ENCODE assay signal across 23 mouse cellular contexts in the genomic region with DNA sequence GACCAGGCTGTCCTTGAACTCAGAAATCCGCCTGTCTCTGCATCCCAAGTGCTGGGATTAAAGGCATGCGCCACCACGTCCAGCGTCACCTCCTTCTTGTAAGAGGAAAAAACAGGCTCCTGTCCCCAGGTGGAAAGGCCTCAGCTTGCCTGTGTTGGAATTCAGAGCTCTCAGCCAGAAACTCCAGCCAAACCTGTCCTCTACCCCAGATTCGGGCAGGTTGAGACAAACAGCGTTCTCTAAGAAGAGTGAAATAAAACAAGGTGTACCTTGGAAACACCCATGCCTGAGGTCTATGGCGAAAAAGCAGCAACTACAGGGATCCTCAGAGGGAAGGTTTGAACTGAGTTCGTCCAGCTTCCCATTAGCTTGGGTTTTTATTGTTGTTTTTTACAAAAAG. TPM values are rescaled to one million over a fixed set of nuclear protein-coding genes. Genes with fewer than 3 reads are reported as not detected.
DNase-seq lines count a peak whose midpoint lies in the region; ATAC-seq lines count a peak whose summit lies in the region.
"Had no signal": no experiment of that assay in that cellular context is flagged by ENCODE, and none has a peak within 500 bp of the region (broad histone marks: within the 10 kb centered on the region; RNA-seq: fewer than 3 reads in every experiment).

No protein-coding gene starts in this region.

- no peaks in the 10 kb centered on the region for H3K9me3 ChIP-seq in neural tube, embryonic 15.5 days (replicated peaks)
- H3K9me3 ChIP-seq: embryonic facial prominence, embryonic 13.5 days; forebrain, embryonic 12.5 days; G1E; heart, embryonic 13.5 days; hindbrain, embryonic 12.5 days had no signal

- no peaks in the 10 kb centered on the region for H3K36me3 ChIP-seq in neural tube, embryonic 15.5 days
- H3K36me3 ChIP-seq: embryonic facial prominence, embryonic 13.5 days; forebrain, embryonic 12.5 days; G1E; heart, embryonic 13.5 days; hindbrain, embryonic 12.5 days had no signal

- H3K27ac ChIP-seq in neural tube, embryonic 15.5 days (replicated peaks) = no peak overlapping the region
- H3K27ac ChIP-seq: embryonic facial prominence, embryonic 13.5 days; forebrain, embryonic 12.5 days; heart, embryonic 13.5 days; hindbrain, embryonic 12.5 days; hindbrain, postnatal 0 days had no signal

- H3K4me3 ChIP-seq in neural tube, embryonic 15.5 days (replicated peaks) = no peak overlapping the region
- H3K4me3 ChIP-seq: embryonic facial prominence, embryonic 13.5 days; erythroblast, embryonic 14.5 days; forebrain, embryonic 12.5 days; heart, embryonic 13.5 days; hindbrain, embryonic 12.5 days had no signal

- H3K9ac ChIP-seq in neural tube, embryonic 15.5 days (replicated peaks) = no peak overlapping the region
- H3K9ac ChIP-seq: embryonic facial prominence, embryonic 13.5 days; forebrain, embryonic 12.5 days; heart, embryonic 13.5 days; hindbrain, embryonic 12.5 days had no signal

- ATAC-seq in neural tube, embryonic 15.5 days (ENCODE audit: low FRiP score) = no peak
- no peak for ATAC-seq in erythroid progenitor cell, adult 5-6 weeks (replicated peaks; ENCODE audit: low FRiP score, poor library complexity, severe bottlenecking)
- ATAC-seq: forebrain, embryonic 16.5 days; hindbrain, postnatal 0 days had no signal

- no peaks in the 10 kb centered on the region for H3K4me1 ChIP-seq in neural tube, embryonic 15.5 days
- H3K4me1 ChIP-seq: forebrain, embryonic 12.5 days; hindbrain, embryonic 12.5 days had no signal

- no peaks in the 10 kb centered on the region for H3K27me3 ChIP-seq in neural tube, embryonic 15.5 days (replicated peaks)
- H3K27me3 ChIP-seq: CH12.LX; embryonic facial prominence, embryonic 13.5 days; forebrain, embryonic 12.5 days; heart, embryonic 13.5 days; hindbrain, embryonic 12.5 days had no signal

- peak; percentile 17 for DNase-seq in neural tube, embryonic 10.5 days (ENCODE audit: extremely low spot score, low spot score)
- DNase-seq in R1 (ENCODE audit: low read depth, low spot score) = peak; percentile 35
- DNase-seq in gonadal fat pad, adult 2 months (ENCODE audit: low read depth) = peak; percentile 86
- no peak for DNase-seq in adrenal gland, postnatal 10 days
- DNase-seq in cerebellum, postnatal 14 days = no peak
- DNase-seq: adrenal gland, adult 2 months; adrenal gland, postnatal 36 days; cerebellum, adult 8-10 months; cerebellum, postnatal 25 days; gastrocnemius, postnatal 14 days; heart, postnatal 4 days; kidney, adult 11 months had no signal

- WGBS in neural tube, embryonic 15.5 days = 96% methylated on average over 8 of the region's 8 CpGs

- no peak overlapping the region for H3K4me2 ChIP-seq in neural tube, embryonic 15.5 days
- H3K4me2 ChIP-seq: embryonic facial prominence, embryonic 13.5 days; forebrain, embryonic 12.5 days; heart, embryonic 13.5 days; hindbrain, embryonic 12.5 days had no signal

RNA-seq across cellular contexts. Expression of a gene that starts 28.0 kb away (rescaled TPM):
- polyA plus RNA-seq in neural tube, embryonic 15.5 days (2015; fragmentation: Nextera tagmentation; extraction: Ambion mirVana) = 2.2 and 6.5 TPM in 2 replicates
- 19.0 and 20.5 TPM in 2 replicates for polyA plus RNA-seq in gonadal fat pad, adult 2 months (2012; rRNA removed)
- 10 to 100 TPM; 22.2 to 22.7 TPM for total RNA-seq in adrenal gland, postnatal 10 days (2021)
- 6.7 and 12.3 TPM in 2 replicates for total RNA-seq in erythroid progenitor cell, adult 5-6 weeks (2015; ENCODE audit: low replicate concordance)
- 12.0 and 18.7 TPM in 2 replicates for total RNA-seq in erythroid progenitor cell, adult 5-6 weeks (2017; ENCODE audit: low replicate concordance)

Comparison
In these comparisons a context has a peak if more than half of its experiments do, and no peak if none do; other contexts are left out.
1. DNase-seq: peak in neural tube, embryonic 10.5 days (single experiment), R1 (single experiment) and gonadal fat pad, adult 2 months (single experiment); none in adrenal gland, postnatal 10 days (single experiment) and cerebellum, postnatal 14 days (0 of 2).